Mouse (Mus musculus) heart, embryonic 11.5 days (tissue): ENCODE results near the gene Pla2g16. TPM values are rescaled to one million over a fixed set of nuclear protein-coding genes. Genes with fewer than 3 reads are reported as not detected.

ENCODE experiments used
- ATAC-seq: fragments of 200-750 bp; cut with Nextera tagmentation; replicated peaks from 2 replicates; pipeline ENCODE4 v1.8.0; 2017; ENCODE audit warnings: moderate library complexity; ENCODE audit not compliant: insufficient number of reproducible peaks, low FRiP score, low TSS enrichment
- H3K27ac ChIP-seq: fragments of 300-500 bp; sonication (generic); 2 replicates; pipeline ENCODE4 v1.5.1; 2014; ENCODE audit warnings: mild to moderate bottlenecking, low read depth, low read length
- H3K27me3 ChIP-seq: fragments of 300-500 bp; sonication (generic); 2 replicates; pipeline ENCODE4 v1.6.1; 2014; ENCODE audit warnings: mild to moderate bottlenecking, low read length, mixed read lengths; ENCODE audit not compliant: control insufficient read depth, insufficient read depth
- H3K36me3 ChIP-seq: fragments of 300-500 bp; sonication (generic); 2 replicates; pipeline ENCODE4 v1.6.1; 2014; ENCODE audit warnings: mild to moderate bottlenecking, low read length, moderate library complexity, mixed read lengths; ENCODE audit not compliant: control insufficient read depth, insufficient read depth
- H3K4me1 ChIP-seq: fragments of 300-500 bp; sonication (generic); 2 replicates; pipeline ENCODE4 v1.6.1; 2014; ENCODE audit warnings: low read length; ENCODE audit not compliant: control insufficient read depth, insufficient read depth
- H3K4me2 ChIP-seq: fragments of 300-500 bp; sonication (generic); 2 replicates; pipeline ENCODE4 v1.6.1; 2014; ENCODE audit warnings: mild to moderate bottlenecking, moderate library complexity
- H3K4me3 ChIP-seq: fragments of 300-500 bp; sonication (generic); 2 replicates; pipeline ENCODE4 v1.5.1; 2014; ENCODE audit warnings: low read depth, low read length
- H3K9ac ChIP-seq: fragments of 300-500 bp; sonication (generic); 2 replicates; pipeline ENCODE4 v1.6.1; 2014; ENCODE audit warnings: mild to moderate bottlenecking, low read depth, low read length, moderate library complexity
- H3K9me3 ChIP-seq: fragments of 300-500 bp; sonication (generic); replicated peaks from 2 replicates; pipeline ENCODE4 v1.6.1; 2016; ENCODE audit warnings: low read length; ENCODE audit not compliant: control insufficient read depth
- WGBS: fragments of 180-500 bp; shearing (Covaris S2); extraction: QIAGEN DNeasy Blood & Tissue Kit; methylation state at CpG from one replicate; pipeline ENCODE4 v1.1.7; 2014; ENCODE audit not compliant: insufficient replicate concordance; 5-methylcytosine and 5-hydroxymethylcytosine counted together
- polyA plus RNA-seq: library from polyadenylated mRNA; unstranded; fragments of >200 nt; fragmentation: Nextera tagmentation; extraction: Ambion mirVana; gene quantifications from 2 replicates; pipeline ENCODE4 v1.2.1, GENCODE M21; 2014

Gene Pla2g16
- polyA plus RNA-seq, 1 experiment from 2014 or later = 42.5 TPM

GRCm38 (mm10) chr19:7606801-7607689, 49.8 kb downstream of the Pla2g16 start, which contains the start of gene Lgals12:
Gene Lgals12, minus strand, starts transcription at chr19:7607193.
- peak within 1 kb of the TSS; percentile 57 for H3K4me2 ChIP-seq
- 6% methylated on average over 15 of the region's 15 CpGs for WGBS
- no peak for ATAC-seq
- peaks cover 15% of the 10 kb centered on the region for H3K4me1 ChIP-seq
- H3K9ac ChIP-seq = no peak within 1 kb of the TSS
- peak within 1 kb of the TSS; percentile 13 for H3K4me3 ChIP-seq
- H3K27ac ChIP-seq = no peak within 1 kb of the TSS
- peaks cover 12% of the 10 kb centered on the region for H3K27me3 ChIP-seq
- no peaks in the 10 kb centered on the region for H3K9me3 ChIP-seq
- no peaks in the 10 kb centered on the region for H3K36me3 ChIP-seq

GRCm38 (mm10) chr19:7607690-7608201, 50.5 kb downstream of the Pla2g16 start:
- H3K4me2 ChIP-seq = no peak overlapping the region
- peaks cover 15% of the 10 kb centered on the region for H3K4me1 ChIP-seq
- no peak overlapping the region for H3K4me3 ChIP-seq
- ATAC-seq = no peak
- peaks cover 17% of the 10 kb centered on the region for H3K27me3 ChIP-seq
- H3K9ac ChIP-seq = no peak overlapping the region
- H3K36me3 ChIP-seq = no peaks in the 10 kb centered on the region
- no peak overlapping the region for H3K27ac ChIP-seq
- H3K9me3 ChIP-seq = no peaks in the 10 kb centered on the region
- 68% methylated on average over 7 of the region's 7 CpGs for WGBS

GRCm38 (mm10) chr19:7611942-7612757, 54.9 kb downstream of the Pla2g16 start, which contains the start of gene Hrasls5:
Gene Hrasls5, plus strand, starts transcription at chr19:7612541.
- Histone ChIP-seq H3K27me3 (peaks cover 20% of the 10 kb centered on the region), H3K4me2 (peak within 1 kb of the TSS; percentile 77), H3K27ac (no peak within 1 kb of the TSS), H3K9me3 (no peaks in the 10 kb centered on the region), H3K4me1 (0 out of 2 replicates have a peak, but pooled peaks cover 5% of the 10 kb centered on the region), H3K36me3 (no peaks in the 10 kb centered on the region), H3K4me3 (peak within 1 kb of the TSS; percentile 39), H3K9ac (0 out of 2 replicates have a peak within 1 kb of the TSS, but pooled peaks have one; percentile 12)
- WGBS = 3% methylated on average over 54 of the region's 54 CpGs
- peak; percentile 59; the same call in 1 of the 2 replicates for ATAC-seq

GRCm38 (mm10) chr19:7613151-7613550, 55.9 kb downstream of the Pla2g16 start:
- no peak overlapping the region for H3K4me2 ChIP-seq
- H3K36me3 ChIP-seq = no peaks in the 10 kb centered on the region
- H3K27ac ChIP-seq = no peak overlapping the region
- H3K4me1 ChIP-seq = no peaks in the 10 kb centered on the region
- no peak for ATAC-seq
- H3K27me3 ChIP-seq = peaks cover 18% of the 10 kb centered on the region
- H3K4me3 ChIP-seq = no peak overlapping the region
- 78% methylated on average over 7 of the region's 7 CpGs for WGBS
- no peak overlapping the region for H3K9ac ChIP-seq
- H3K9me3 ChIP-seq = no peaks in the 10 kb centered on the region

- Histone ChIP-seq H3K9me3 (no peaks in the 10 kb centered on the region), H3K4me2 (no peak overlapping the region), H3K36me3 (no peaks in the 10 kb centered on the region), H3K27me3 (peaks cover 17% of the 10 kb centered on the region), H3K27ac (no peak overlapping the region), H3K4me3 (no peak overlapping the region), H3K4me1 (no peaks in the 10 kb centered on the region), H3K9ac (no peak overlapping the region)
- no peak for ATAC-seq
- WGBS = 73% methylated on average over 5 of the region's 5 CpGs
Observed at GRCm38 (mm10) chr19:7616231-7616930, 59.1 kb downstream of the Pla2g16 start.

- H3K4me3 ChIP-seq = no peak overlapping the region
- H3K27me3 ChIP-seq = peaks cover 12% of the 10 kb centered on the region
- H3K4me1 ChIP-seq = no peaks in the 10 kb centered on the region
- H3K27ac ChIP-seq = no peak overlapping the region
- no peaks in the 10 kb centered on the region for H3K9me3 ChIP-seq
- no peak overlapping the region for H3K4me2 ChIP-seq
- 52% methylated on average over 3 of the region's 3 CpGs for WGBS
- H3K9ac ChIP-seq = no peak overlapping the region
- no peaks in the 10 kb centered on the region for H3K36me3 ChIP-seq
- no peak for ATAC-seq
Observed at GRCm38 (mm10) chr19:7617085-7617484, 59.8 kb downstream of the Pla2g16 start.

GRCm38 (mm10) chr19:7617696-7618095, 60.4 kb downstream of the Pla2g16 start:
- ATAC-seq = no peak

GRCm38 (mm10) chr19:7633021-7633420, 75.8 kb downstream of the Pla2g16 start:
- H3K4me2 ChIP-seq = no peak overlapping the region
- no peak overlapping the region for H3K9ac ChIP-seq
- H3K27ac ChIP-seq = no peak overlapping the region
- ATAC-seq = no peak
- H3K27me3 ChIP-seq = no peaks in the 10 kb centered on the region
- H3K4me3 ChIP-seq = no peak overlapping the region
- no peaks in the 10 kb centered on the region for H3K9me3 ChIP-seq
- no peaks in the 10 kb centered on the region for H3K4me1 ChIP-seq
- no peaks in the 10 kb centered on the region for H3K36me3 ChIP-seq

More at GRCm38 (mm10) chr19:7617696-7618095, 60.4 kb downstream of the Pla2g16 start:
- peaks cover 8% of the 10 kb centered on the region for H3K27me3 ChIP-seq
- H3K4me3 ChIP-seq = no peak overlapping the region
- no peaks in the 10 kb centered on the region for H3K36me3 ChIP-seq
- no peaks in the 10 kb centered on the region for H3K9me3 ChIP-seq
- 38% methylated on average over 7 of the region's 7 CpGs for WGBS
- no peak overlapping the region for H3K9ac ChIP-seq
- H3K4me2 ChIP-seq = no peak overlapping the region
- no peak overlapping the region for H3K27ac ChIP-seq
- H3K4me1 ChIP-seq = no peaks in the 10 kb centered on the region
